Mouse (Mus musculus) hindbrain, embryonic 13.5 days (tissue): Measurements from ENCODE around the gene Zfp787. TPM values are rescaled to one million over a fixed set of nuclear protein-coding genes. Genes with fewer than 3 reads are reported as not detected.
A peak's percentile ranks its signal among the peaks of the same experiment; 100 is the strongest.
"Not testable (repeated sequence)": the region's sequence is repeated elsewhere in the genome, so short reads cannot be mapped to it uniquely, and the experiment has no call there.

ENCODE experiments used
- ATAC-seq: fragments of 200-750 bp; cut with Nextera tagmentation; 2 replicates; pipeline ENCODE4 v1.8.0; 2017; ENCODE audit warnings: moderate TSS enrichment; ENCODE audit not compliant: low FRiP score
- H3K27ac ChIP-seq: fragments of 300-500 bp; sonication (generic); 2 replicates; pipeline ENCODE4 v1.5.1; 2015; ENCODE audit warnings: inconsistent platforms, mild to moderate bottlenecking, moderate library complexity
- H3K27me3 ChIP-seq: fragments of 300-500 bp; sonication (generic); 2 replicates; pipeline ENCODE4 v1.6.1; 2015; ENCODE audit warnings: mild to moderate bottlenecking, inconsistent platforms
- H3K36me3 ChIP-seq: fragments of 300-500 bp; sonication (generic); 2 replicates; pipeline ENCODE4 v1.6.1; 2015; ENCODE audit warnings: mild to moderate bottlenecking, inconsistent platforms
- H3K4me1 ChIP-seq: fragments of 300-500 bp; sonication (generic); replicated peaks from 2 replicates; pipeline ENCODE4 v1.6.1; 2015; ENCODE audit warnings: inconsistent platforms
- H3K4me2 ChIP-seq: fragments of 300-500 bp; sonication (generic); 2 replicates; pipeline ENCODE4 v1.6.1; 2015; ENCODE audit warnings: inconsistent platforms, mild to moderate bottlenecking, moderate library complexity
- H3K4me3 ChIP-seq: fragments of 300-500 bp; sonication (generic); 2 replicates; pipeline ENCODE4 v1.5.1; 2015; ENCODE audit warnings: mild to moderate bottlenecking, inconsistent platforms
- H3K9ac ChIP-seq: fragments of 300-500 bp; sonication (generic); 2 replicates; pipeline ENCODE4 v1.6.1; 2015; ENCODE audit warnings: mild to moderate bottlenecking, inconsistent platforms
- H3K9me3 ChIP-seq: fragments of 300-500 bp; sonication (generic); 2 replicates; pipeline ENCODE4 v1.6.1; 2016; ENCODE audit warnings: inconsistent platforms
- WGBS: fragments of 180-500 bp; shearing (Covaris S2); methylation state at CpG from one replicate; pipeline ENCODE4 v1.1.7; 2015; 5-methylcytosine and 5-hydroxymethylcytosine counted together
- polyA plus RNA-seq: library from polyadenylated mRNA; unstranded; fragments of >200 nt; fragmentation: Nextera tagmentation; extraction: Ambion mirVana; gene quantifications from 2 replicates; pipeline ENCODE4 v1.2.1, GENCODE M21; 2015

The Zfp787 gene
- polyA plus RNA-seq, 1 experiment from 2014 or later = 23.8 TPM

GRCm38 (mm10) chr7:6179013-6179412, 23.2 kb upstream of the Zfp787 start:
- H3K9ac ChIP-seq = no peak overlapping the region
- H3K4me2 ChIP-seq = no peak overlapping the region
- no peaks in the 10 kb centered on the region for H3K9me3 ChIP-seq
- peaks cover 58% of the 10 kb centered on the region for H3K36me3 ChIP-seq
- no peak overlapping the region for H3K27ac ChIP-seq
- no peak for ATAC-seq
- no peaks in the 10 kb centered on the region for H3K27me3 ChIP-seq
- no peaks in the 10 kb centered on the region; the same call in 1 of the 2 replicates for H3K4me1 ChIP-seq
- no peak overlapping the region for H3K4me3 ChIP-seq

- not testable (repeated sequence) for H3K4me2 ChIP-seq, H3K27ac ChIP-seq, ATAC-seq, H3K4me3 ChIP-seq, H3K27me3 ChIP-seq, H3K9ac ChIP-seq, H3K9me3 ChIP-seq
- 88% methylated on average over 9 of the region's 9 CpGs for WGBS
- H3K36me3 ChIP-seq = peaks cover 26% of the 10 kb centered on the region
- peaks cover 18% of the 10 kb centered on the region for H3K4me1 ChIP-seq
These were observed 18.7 kb upstream of the Zfp787 start for GRCm38 (mm10) chr7:6174365-6174987.

GRCm38 (mm10) chr7:6173872-6174271, 18.1 kb upstream of the Zfp787 start:
- H3K36me3 ChIP-seq = peaks cover 22% of the 10 kb centered on the region
- peaks cover 18% of the 10 kb centered on the region for H3K4me1 ChIP-seq
- no peak overlapping the region for H3K4me2 ChIP-seq
- no peaks in the 10 kb centered on the region for H3K9me3 ChIP-seq
- H3K9ac ChIP-seq = no peak overlapping the region
- H3K27me3 ChIP-seq = no peaks in the 10 kb centered on the region
- 93% methylated on average over 8 of the region's 8 CpGs for WGBS
- H3K4me3 ChIP-seq = no peak overlapping the region
- no peak overlapping the region for H3K27ac ChIP-seq
- no peak for ATAC-seq

- H3K4me1 ChIP-seq = peaks cover 18% of the 10 kb centered on the region
- ATAC-seq = peak; percentile 54
- H3K4me3 ChIP-seq = peak overlapping the region; percentile 69
- peak overlapping the region; percentile 75 for H3K4me2 ChIP-seq
- no peaks in the 10 kb centered on the region for H3K27me3 ChIP-seq
- peak overlapping the region; percentile 84 for H3K9ac ChIP-seq
- WGBS = under 1% methylated on average over 27 of the region's 28 CpGs
- H3K27ac ChIP-seq = peak overlapping the region; percentile 70
- peaks cover 16% of the 10 kb centered on the region; the same call in 1 of the 2 replicates for H3K36me3 ChIP-seq
- no peaks in the 10 kb centered on the region for H3K9me3 ChIP-seq
These were observed 17.0 kb upstream of the Zfp787 start for GRCm38 (mm10) chr7:6172674-6173244.

- peak within 1 kb of the TSS; percentile 91 for H3K27ac ChIP-seq
- peak within 1 kb of the TSS; percentile 75 for H3K4me2 ChIP-seq
- H3K27me3 ChIP-seq = no peaks in the 10 kb centered on the region
- peaks cover 18% of the 10 kb centered on the region for H3K4me1 ChIP-seq
- peak within 1 kb of the TSS; percentile 84 for H3K9ac ChIP-seq
- peaks cover 15% of the 10 kb centered on the region; the same call in 1 of the 2 replicates for H3K36me3 ChIP-seq
- no peaks in the 10 kb centered on the region for H3K9me3 ChIP-seq
- ATAC-seq = peak; percentile 97
- under 1% methylated on average over 37 of the region's 37 CpGs for WGBS
- H3K4me3 ChIP-seq = peak within 1 kb of the TSS; percentile 69
These were observed 16.3 kb upstream of the Zfp787 start, which contains the start of gene Zfp444 for GRCm38 (mm10) chr7:6172006-6172649. Gene Zfp444 (plus strand): TSS chr7:6172226.

- Histone ChIP-seq H3K9me3 (no peaks in the 10 kb centered on the region), H3K4me1 (peaks cover 18% of the 10 kb centered on the region), H3K27me3 (no peaks in the 10 kb centered on the region), H3K36me3 (peaks cover 11% of the 10 kb centered on the region; the same call in 1 of the 2 replicates), H3K4me3 (peak overlapping the region; percentile 69), H3K9ac (peak overlapping the region; percentile 69), H3K27ac (peak overlapping the region; percentile 91), H3K4me2 (peak overlapping the region; percentile 75)
- ATAC-seq = peak; percentile 44
- WGBS = 2% methylated on average over 24 of the region's 24 CpGs
These were observed 15.7 kb upstream of the Zfp787 start for GRCm38 (mm10) chr7:6171444-6172005.

GRCm38 (mm10) chr7:6170871-6171270, 15.1 kb upstream of the Zfp787 start:
- H3K9ac ChIP-seq = peak overlapping the region; percentile 69
- H3K4me2 ChIP-seq = peak overlapping the region; percentile 75
- peaks cover 18% of the 10 kb centered on the region for H3K4me1 ChIP-seq
- peak overlapping the region; percentile 69; the same call in 1 of the 2 replicates for H3K4me3 ChIP-seq
- H3K27me3 ChIP-seq = no peaks in the 10 kb centered on the region
- H3K9me3 ChIP-seq = no peaks in the 10 kb centered on the region
- no peak for ATAC-seq
- WGBS = 56% methylated on average over 6 of the region's 6 CpGs
- H3K27ac ChIP-seq = peak overlapping the region; percentile 91
- peaks cover 9% of the 10 kb centered on the region; the same call in 1 of the 2 replicates for H3K36me3 ChIP-seq

- Histone ChIP-seq H3K4me1 (peaks cover 18% of the 10 kb centered on the region), H3K27me3 (no peaks in the 10 kb centered on the region), H3K4me2 (no peak overlapping the region), H3K36me3 (peaks cover 5% of the 10 kb centered on the region; the same call in 1 of the 2 replicates), H3K27ac (no peak overlapping the region), H3K9me3 (no peaks in the 10 kb centered on the region), H3K9ac (no peak overlapping the region), H3K4me3 (no peak overlapping the region)
- WGBS = 88% methylated on average over 9 of the region's 9 CpGs
- ATAC-seq = no peak
These were observed 14.6 kb upstream of the Zfp787 start for GRCm38 (mm10) chr7:6170391-6170790.

GRCm38 (mm10) chr7:6169403-6169802, 13.6 kb upstream of the Zfp787 start:
- WGBS = 77% methylated on average over 3 of the region's 3 CpGs
- H3K9ac ChIP-seq = no peak overlapping the region

GRCm38 (mm10) chr7:6164671-6165070, 8.9 kb upstream of the Zfp787 start:
- H3K27ac ChIP-seq = no peak overlapping the region
- H3K27me3 ChIP-seq = no peaks in the 10 kb centered on the region
- no peak overlapping the region for H3K4me3 ChIP-seq
- H3K9me3 ChIP-seq = no peaks in the 10 kb centered on the region
- H3K36me3 ChIP-seq = no peaks in the 10 kb centered on the region
- ATAC-seq = no peak
- H3K4me1 ChIP-seq = no peaks in the 10 kb centered on the region
- no peak overlapping the region for H3K4me2 ChIP-seq
- 80% methylated on average over 5 of the region's 5 CpGs for WGBS
- H3K9ac ChIP-seq = no peak overlapping the region

More at GRCm38 (mm10) chr7:6169403-6169802, 13.6 kb upstream of the Zfp787 start:
- Histone ChIP-seq H3K9me3 (no peaks in the 10 kb centered on the region), H3K27ac (no peak overlapping the region), H3K27me3 (no peaks in the 10 kb centered on the region), H3K4me1 (peaks cover 18% of the 10 kb centered on the region), H3K4me3 (no peak overlapping the region), H3K4me2 (no peak overlapping the region), H3K36me3 (no peaks in the 10 kb centered on the region)
- ATAC-seq = no peak

- no peaks in the 10 kb centered on the region for H3K9me3 ChIP-seq
- 76% methylated on average over 4 of the region's 4 CpGs for WGBS
These were observed 6.4 kb upstream of the Zfp787 start for GRCm38 (mm10) chr7:6162172-6162571.

GRCm38 (mm10) chr7:6161541-6161940, 5.7 kb upstream of the Zfp787 start:
- 61% methylated on average over 3 of the region's 3 CpGs for WGBS

More at GRCm38 (mm10) chr7:6162172-6162571, 6.4 kb upstream of the Zfp787 start:
- Histone ChIP-seq H3K4me2 (no peak overlapping the region), H3K9ac (no peak overlapping the region), H3K27ac (no peak overlapping the region), H3K4me3 (no peak overlapping the region), H3K4me1 (no peaks in the 10 kb centered on the region), H3K27me3 (no peaks in the 10 kb centered on the region), H3K36me3 (no peaks in the 10 kb centered on the region)
- ATAC-seq = no peak

More at GRCm38 (mm10) chr7:6161541-6161940, 5.7 kb upstream of the Zfp787 start:
- no peak overlapping the region for H3K27ac ChIP-seq
- no peaks in the 10 kb centered on the region for H3K27me3 ChIP-seq
- ATAC-seq = no peak
- H3K9me3 ChIP-seq = no peaks in the 10 kb centered on the region
- no peak overlapping the region for H3K4me3 ChIP-seq
- no peaks in the 10 kb centered on the region for H3K36me3 ChIP-seq
- no peak overlapping the region for H3K9ac ChIP-seq
- H3K4me2 ChIP-seq = no peak overlapping the region
- peaks cover 4% of the 10 kb centered on the region for H3K4me1 ChIP-seq
